Mouse (Mus musculus): ENCODE data around the gene Csgalnact2. TPM values are rescaled to one million over a fixed set of nuclear protein-coding genes. Genes with fewer than 3 reads are reported as not detected.

Csgalnact2 gene
- polyA plus RNA-seq, 1 experiment from 2014 or later = 14.0 TPM

DNA sequence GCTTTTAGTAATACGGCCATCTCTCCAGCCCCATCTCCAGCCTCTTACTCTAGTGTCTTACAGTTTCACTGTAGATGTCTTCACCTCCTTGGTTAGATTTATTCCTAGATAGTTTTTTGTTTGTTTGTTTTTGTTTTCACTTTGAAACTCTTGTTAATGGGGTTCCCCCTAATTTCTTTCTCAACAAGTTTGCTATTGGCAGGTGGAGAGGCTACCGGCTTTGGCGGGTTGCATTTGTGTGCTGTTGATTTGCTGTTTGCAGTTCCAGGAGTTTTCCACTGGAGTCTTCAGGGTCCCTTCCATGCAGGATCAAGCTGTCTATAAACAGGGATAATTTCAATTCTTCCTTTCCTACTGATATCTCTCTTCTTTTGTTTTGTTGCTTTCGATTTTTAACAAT is 77.7 kb downstream of the Csgalnact2 start:
- WGBS = 92% methylated on average over 4 of the region's 4 CpGs
- Histone ChIP-seq H3K9ac (replicated peaks; ENCODE audit: low read length) (no peak overlapping the region), H3K27ac (replicated peaks; ENCODE audit: low read depth, low read length) (no peak overlapping the region), H3K27me3 (ENCODE audit: control insufficient read depth, insufficient read depth, low read length) (peaks cover 12% of the 10 kb centered on the region), H3K4me1 (ENCODE audit: control insufficient read depth, insufficient read depth, low read length) (no peaks in the 10 kb centered on the region; the same call in 1 of the 2 replicates), H3K9me3 (replicated peaks; ENCODE audit: control insufficient read depth, low read length) (no peaks in the 10 kb centered on the region), H3K4me3 (ENCODE audit: low read depth, low read length) (no peak overlapping the region), H3K4me2 (ENCODE audit: low read depth, low read length) (no peak overlapping the region), H3K36me3 (replicated peaks; ENCODE audit: control insufficient read depth, insufficient read depth, low read depth, low read length) (no peaks in the 10 kb centered on the region)
- ATAC-seq (replicated peaks; ENCODE audit: insufficient number of reproducible peaks, low FRiP score, low TSS enrichment, low read depth) (no peak), DNase-seq (ENCODE audit: low spot score) (no peak)

Small RNA genes lying within 50 kb of the gene (microRNA-seq; reads per million reads assigned to microRNA genes)
- gene Mir7044 (ENCODE audit: borderline number of aligned reads) = not detected

Other genes with a start within 250 kb of the Csgalnact2 start
- gene Hnrnpf, start 238.8 kb downstream of the Csgalnact2 start, polyA plus RNA-seq (2014; fragmentation: Nextera tagmentation; extraction: Ambion mirVana) = 865 and 885 TPM in 2 replicates
- gene Fxyd4, start 201.4 kb downstream of the Csgalnact2 start, polyA plus RNA-seq (2014; fragmentation: Nextera tagmentation; extraction: Ambion mirVana) = 0.26 and 0.83 TPM in 2 replicates
- 0.24 and 0.31 TPM in 2 replicates for gene Rasgef1a, start 127.7 kb downstream of the Csgalnact2 start, polyA plus RNA-seq (2014; fragmentation: Nextera tagmentation; extraction: Ambion mirVana)
- gene Ret, start 58.6 kb upstream of the Csgalnact2 start, polyA plus RNA-seq (2014; fragmentation: Nextera tagmentation; extraction: Ambion mirVana) = 1.6 and 1.8 TPM in 2 replicates

All from embryonic facial prominence, embryonic 11.5 days (tissue).